Mouse (Mus musculus) megakaryocyte, adult 5-6 weeks (primary cell): Measurements from ENCODE around the gene Ehmt2. TPM values are rescaled to one million over a fixed set of nuclear protein-coding genes. Genes with fewer than 3 reads are reported as not detected.
"Not testable (repeated sequence)": the region's sequence is repeated elsewhere in the genome, so short reads cannot be mapped to it uniquely, and the experiment has no call there.

Experiments used
- ATAC-seq: 2 replicates; pipeline ENCODE4 v1.8.0; 2016; ENCODE audit warnings: mild to moderate bottlenecking, inconsistent platforms; ENCODE audit not compliant: poor library complexity, severe bottlenecking
- total RNA-seq, 2 experiments: library from RNA; stranded (forward) in 1 of 2; stranded (reverse) in 1 of 2; fragments of 153-499, 151-499 nt in 1 of 2; fragments of 221-1000, 200-1000 nt in 1 of 2; gene quantifications; 2 replicates each; pipeline versions ENCODE4 v1.2.3 to v1.2.4; 2015 to 2017

Ehmt2 gene
- total RNA-seq, 2 experiments from 2014 or later: 66.5 to 75.7 TPM

DNA sequence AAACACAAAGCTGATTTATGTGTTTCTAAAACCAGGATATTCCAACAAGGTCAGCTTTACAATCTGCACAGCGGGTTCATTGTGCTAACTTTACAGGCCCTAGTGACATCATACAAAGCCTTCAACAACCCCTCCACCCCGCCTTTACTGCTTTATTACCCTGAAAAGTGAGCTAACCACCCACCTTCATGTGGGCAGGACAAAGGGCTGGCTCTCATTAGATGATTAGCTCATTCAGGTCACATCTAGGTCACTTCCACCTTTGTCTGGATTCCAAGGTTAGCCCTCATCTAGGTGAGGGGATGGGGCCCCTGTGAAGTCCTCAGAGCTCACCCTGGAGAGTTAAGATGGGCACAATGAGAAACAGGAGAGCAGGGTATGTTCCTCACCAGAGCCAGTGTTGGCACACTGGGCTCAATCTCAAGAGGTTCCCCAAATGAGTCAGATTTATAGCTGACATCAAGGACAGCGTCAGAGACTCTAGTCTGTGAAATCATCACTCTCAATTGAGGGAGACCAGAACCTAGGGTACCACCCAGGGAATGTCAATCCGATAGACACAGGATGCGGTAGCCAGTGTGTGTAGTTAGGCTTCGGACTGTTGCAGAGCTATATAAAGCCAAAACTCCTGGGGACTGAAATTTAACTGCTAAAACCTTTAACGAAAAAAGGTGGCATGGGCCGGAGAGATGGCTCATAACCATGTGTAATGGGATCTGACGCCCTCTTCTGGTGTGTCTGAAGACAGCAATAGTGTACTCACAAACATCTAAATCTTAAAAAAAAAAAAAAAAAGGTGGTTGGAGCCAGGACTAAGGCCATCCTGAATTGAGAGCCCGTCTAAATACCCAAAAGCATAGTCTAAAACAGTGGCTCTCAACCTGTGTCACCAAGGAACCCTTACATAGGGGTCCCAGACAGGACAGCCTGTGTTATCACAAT, 52.5 kb downstream of the Ehmt2 start:
- ATAC-seq: no peak

DNA sequence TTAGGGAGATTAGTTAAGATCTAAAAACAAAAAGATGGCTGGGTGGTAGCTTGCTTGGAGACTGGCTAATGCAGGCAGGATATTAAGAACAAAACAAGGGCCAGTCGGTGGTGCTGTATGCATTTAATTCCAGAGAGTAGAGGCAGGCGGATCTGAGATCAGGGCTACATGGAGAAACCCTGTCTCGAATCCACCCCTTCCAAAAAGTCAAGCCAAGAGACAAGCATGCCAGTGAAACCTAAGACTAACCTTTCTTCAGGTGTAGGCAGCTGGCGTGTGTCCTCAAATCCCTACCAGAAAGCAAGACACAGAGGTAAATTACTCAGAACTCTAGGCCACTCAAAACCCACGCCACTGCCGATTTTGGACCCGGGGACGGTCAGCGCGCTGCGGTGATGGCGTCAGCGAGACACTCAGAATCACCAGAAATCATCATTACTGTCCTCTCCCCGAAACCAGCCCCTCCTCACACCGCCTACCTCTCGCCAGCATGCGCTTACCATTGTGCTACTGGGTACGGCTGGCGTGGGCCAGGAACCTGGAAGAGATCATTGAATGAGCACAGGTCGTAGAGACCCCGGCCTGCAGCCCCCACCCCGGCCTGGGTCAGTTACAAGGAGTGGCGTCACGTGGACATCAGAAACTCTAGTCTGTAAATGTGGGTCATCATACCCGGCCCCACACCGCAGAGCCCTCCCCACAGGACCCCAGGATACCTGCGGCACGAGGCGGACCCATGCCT, 53.5 kb downstream of the Ehmt2 start:
- peak; percentile 7; the same call in 1 of the 2 replicates for ATAC-seq

DNA sequence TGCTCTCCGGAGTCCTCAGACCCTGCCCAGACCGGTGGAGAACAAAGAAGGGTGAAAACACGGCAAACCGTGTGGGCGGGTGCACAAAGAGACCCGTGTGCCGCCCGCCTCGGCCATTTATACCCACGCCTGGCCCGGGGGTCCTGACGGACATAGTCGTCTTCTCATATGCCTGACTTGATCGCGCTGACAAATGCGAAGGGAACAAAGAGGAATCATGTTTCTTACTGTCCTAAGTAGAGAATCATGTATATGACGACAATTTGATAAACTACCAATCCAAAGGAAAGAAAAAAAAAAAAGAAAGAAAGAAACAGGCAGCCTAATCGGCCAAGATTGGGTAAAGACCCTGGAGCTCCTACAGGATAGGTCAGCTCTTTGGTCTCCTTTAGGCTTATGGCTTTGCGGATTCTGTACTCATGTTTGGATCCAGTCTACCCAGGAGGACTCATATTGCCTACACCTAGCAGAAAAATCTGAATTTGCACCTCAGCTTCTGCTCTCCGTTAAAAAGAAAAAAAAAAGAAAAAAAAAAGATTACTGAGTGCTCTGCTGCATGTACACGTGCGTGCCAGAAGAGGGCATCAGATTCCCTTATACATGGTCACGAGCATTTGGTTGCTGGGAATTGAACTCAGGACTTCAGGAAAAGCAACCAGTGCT, 54.2 kb downstream of the Ehmt2 start:
- peak; percentile 89 for ATAC-seq

DNA sequence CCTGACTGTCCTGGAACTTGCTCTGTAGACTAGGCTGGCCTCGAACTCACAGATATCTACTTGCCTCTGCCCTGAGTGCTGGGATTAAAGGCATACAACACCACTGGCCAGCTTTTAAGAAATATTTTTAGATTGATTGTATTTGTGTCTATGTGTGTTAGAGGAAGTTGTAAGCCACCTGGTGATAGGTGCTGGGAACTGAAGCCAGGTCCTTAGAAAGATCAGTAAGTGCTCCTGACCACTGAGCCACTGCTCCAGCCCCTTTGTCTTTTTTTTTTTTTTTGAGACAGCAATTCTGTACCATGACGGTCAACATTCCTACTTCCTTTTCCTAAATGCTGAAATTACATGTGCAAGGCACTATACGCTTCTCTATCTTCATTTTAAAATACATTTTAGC, 55.0 kb downstream of the Ehmt2 start:
- ATAC-seq: no peak

DNA sequence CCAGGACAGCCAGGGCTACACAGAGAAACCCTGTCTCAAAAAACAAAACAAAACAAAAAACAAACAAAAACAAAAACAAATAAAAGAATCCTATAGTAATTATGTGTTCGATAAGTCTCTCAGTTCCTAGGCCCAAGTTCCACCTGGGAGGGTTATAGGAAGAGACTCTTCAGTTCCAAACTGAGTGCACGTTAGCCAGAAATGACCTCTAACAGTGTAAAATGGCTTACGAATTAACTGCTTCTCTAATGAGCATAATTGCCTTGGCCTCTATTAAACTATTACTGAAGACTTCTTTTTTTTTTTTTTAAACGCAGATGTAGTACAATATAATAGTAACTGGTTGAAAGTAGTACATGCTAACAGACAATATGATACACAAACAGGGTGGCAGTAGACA, 55.6 kb downstream of the Ehmt2 start:
- no peak for ATAC-seq

DNA sequence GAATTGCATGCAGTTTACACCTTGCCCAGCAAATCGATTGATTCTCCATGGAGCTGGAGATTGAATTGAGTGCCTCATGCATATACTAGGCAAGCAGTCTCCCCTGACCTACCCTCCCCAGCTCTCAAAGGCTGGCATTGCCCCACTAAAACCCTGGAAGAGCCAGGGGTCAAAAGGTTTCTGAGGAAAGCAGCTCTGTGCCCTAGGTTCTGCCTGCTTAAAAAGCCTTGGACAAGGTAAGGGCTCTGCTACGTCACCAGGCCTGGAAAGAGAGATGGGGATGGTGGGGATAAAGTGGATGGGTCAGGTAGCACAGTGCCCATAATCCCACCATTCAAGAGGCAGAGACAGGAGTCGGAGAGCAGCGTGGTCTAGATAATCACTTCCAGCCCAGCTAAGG, 56.6 kb downstream of the Ehmt2 start:
- no peak for ATAC-seq

DNA sequence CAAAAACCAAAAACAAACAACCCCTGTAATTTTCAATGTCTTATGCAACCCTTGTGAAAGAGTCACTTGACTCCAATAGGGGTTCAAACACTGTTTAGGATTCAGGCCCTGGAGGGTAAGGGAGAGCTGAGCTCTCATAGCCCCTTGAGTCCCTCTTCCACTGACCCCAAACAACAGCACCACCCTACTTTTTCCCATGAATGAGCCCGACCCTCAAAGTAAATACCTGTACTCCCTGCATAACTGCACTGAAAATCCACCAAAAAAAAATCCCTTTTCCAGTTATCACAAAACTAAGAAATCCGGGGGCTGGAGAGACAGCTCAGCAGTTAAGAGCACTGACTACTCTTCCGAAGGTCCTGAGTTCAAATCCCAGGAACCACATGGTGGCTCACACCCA, 57.6 kb downstream of the Ehmt2 start:
- no peak for ATAC-seq

DNA sequence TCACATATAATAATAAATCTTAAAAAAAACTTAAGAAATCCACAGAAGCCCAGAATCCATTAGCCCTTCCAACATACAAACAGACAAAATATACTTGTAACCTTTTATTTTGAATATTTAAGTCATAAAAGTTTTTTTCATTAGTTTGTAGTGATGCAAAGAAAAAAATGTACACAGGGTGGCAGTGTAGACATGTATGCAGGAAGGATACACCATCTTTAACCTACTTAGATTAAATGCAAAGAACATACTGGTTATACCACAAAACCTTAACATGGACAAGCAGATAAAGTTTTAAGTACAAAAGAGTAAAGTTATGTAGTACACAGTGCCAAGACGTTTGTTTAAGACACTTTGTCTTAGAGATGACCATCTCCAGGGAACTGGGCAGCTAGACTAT, 58.1 kb downstream of the Ehmt2 start:
- no peak for ATAC-seq

DNA sequence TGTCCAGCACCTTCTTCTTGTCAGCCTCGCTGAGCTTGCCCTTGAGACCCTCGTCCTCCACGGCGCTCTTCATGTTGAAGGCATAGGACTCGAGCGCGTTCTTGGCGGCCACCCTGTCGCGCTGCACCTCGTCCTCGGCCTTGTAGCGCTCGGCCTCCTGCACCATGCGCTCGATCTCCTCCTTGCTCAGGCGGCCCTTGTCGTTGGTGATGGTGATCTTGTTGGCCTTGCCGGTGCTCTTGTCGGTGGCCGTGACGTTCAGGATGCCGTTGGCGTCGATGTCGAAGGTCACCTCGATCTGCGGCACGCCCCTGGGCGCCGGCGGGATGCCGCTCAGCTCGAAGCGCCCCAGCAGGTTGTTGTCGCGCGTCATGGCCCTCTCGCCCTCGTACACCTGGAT, 59.0 kb downstream of the Ehmt2 start:
- not testable (repeated sequence) for ATAC-seq

DNA sequence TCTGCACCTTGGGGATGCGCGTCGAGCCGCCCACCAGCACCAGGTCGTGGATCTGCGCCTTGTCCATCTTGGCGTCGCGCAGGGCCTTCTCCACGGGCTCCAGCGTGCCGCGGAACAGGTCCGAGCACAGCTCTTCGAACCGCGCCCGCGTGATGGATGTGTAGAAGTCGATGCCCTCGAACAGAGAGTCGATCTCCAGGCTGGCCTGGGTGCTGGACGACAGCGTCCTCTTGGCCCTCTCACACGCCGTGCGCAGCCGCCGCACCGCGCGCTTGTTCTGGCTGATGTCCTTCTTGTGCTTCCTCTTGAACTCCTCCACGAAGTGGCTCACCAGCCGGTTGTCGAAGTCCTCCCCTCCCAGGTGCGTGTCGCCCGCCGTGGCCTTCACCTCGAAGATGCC, 59.7 kb downstream of the Ehmt2 start:
- not testable (repeated sequence) for ATAC-seq

DNA sequence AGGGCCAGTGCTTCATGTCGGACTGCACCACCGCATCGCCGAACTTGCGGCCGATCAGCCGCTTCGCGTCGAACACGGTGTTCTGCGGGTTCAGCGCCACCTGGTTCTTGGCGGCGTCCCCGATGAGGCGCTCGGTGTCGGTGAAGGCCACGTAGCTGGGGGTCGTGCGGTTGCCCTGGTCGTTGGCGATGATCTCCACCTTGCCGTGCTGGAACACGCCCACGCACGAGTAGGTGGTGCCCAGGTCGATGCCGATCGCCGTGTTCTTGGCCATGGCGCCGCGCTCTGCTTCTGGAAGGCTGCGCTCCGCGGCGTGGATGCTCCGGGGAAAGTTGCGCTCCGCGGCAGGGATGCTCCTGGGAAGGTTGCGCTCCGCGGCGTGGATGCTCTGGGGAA, 60.5 kb downstream of the Ehmt2 start:
- not testable (repeated sequence) for ATAC-seq

DNA sequence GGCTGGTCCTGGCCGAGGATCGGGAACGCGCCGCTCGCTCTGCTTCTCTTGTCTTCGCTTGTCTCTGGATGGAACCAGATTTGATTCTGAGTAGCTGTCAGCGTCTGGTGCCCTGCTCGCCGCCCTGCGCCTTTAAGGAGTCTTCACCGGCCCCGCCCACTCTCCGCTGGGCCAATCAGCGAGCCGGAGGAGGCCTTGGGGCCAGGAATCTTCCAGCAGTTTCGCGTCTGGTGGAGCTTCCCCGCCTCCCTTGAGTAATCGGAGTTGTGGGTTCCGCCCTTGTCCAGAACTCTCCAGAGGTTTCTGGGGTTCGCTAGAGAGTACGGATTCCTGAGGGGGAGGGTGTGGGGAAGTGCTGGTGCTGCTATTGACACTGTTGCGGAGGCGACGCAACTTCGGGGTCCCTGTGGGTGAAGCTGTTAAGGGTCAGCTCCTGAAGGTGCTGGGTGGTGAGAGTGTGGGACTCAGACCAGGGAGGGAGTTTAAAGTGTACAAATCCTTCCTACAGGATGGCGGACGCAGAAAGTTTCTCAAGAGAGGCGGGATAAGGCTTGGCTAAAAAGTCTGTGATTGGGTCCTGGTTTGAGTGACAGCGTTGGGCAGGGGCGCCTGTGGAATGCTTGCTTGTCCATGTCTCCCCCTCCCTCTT, 61.0 kb downstream of the Ehmt2 start, which contains the start of gene Hspa1b:
Hspa1b (minus strand) TSS at position 109 of the 649 bp plus-strand sequence.
- ATAC-seq: peak; percentile 94

DNA sequence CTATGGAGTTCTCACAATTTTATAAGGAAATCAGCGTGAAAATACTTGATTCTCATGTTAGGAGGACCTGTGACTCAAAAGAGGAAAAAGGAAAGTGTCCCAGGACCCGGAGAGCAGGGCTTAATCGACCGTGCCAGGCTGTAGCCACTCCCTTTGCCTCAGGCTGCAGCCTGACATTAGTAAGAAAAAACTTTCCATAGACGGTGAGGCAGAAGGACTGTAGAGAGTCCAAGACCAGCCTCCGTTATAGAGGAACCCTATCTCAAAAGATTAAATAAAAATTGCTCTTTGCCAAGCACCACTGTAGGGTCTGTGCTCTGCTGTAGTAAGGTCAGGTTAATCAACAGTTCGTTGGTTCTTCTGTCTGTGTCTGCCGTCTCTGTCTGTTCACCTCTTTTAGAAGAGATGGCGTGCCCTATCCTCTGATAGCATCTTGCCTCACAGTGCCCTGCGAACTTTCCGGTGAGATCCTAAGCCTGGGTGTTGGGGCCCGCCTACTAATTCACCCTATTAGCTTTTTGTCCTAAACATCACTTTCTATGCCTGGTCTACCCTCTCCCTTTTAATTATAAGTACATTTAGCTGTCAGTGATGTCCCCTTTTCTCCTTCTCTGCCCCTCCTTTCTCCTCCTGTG, 61.7 kb downstream of the Ehmt2 start:
- ATAC-seq: no peak

DNA sequence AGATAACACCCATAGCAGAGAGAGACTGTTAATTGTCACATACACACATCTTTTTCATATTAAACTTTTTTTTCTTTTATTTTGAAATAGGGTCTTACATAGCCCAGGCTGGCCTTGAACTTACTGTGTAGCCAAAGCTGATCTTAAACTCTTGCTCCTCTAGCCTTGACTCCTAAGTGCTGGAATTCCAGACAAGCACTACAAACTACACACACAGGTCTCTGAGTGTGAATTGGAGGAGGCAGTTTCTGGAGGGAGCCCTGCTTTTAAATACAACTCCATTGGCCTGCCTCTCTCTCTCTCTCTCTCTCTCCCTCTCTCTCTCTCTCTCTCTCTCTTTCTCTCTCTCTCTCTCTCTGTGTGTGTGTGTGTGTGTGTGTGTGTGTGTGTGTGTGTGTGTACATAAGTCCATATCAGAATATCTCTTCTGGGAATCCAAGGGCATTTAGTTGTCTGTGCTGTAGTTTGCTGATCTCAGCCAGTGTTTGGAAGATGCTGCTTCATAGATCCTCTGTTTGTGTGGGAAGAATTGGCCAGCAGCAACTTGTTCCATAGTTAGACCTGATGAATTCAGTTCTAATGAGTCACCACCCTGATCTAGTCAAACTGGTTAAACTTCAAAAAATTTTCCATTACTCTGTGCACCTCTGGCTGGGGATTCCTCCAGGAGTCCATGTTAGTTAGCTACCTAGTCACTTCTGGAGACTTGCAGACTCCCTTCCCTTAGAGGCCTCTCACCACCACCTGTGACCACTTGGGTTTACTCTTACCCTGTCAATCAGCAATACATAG, 62.6 kb downstream of the Ehmt2 start:
- no peak for ATAC-seq

DNA sequence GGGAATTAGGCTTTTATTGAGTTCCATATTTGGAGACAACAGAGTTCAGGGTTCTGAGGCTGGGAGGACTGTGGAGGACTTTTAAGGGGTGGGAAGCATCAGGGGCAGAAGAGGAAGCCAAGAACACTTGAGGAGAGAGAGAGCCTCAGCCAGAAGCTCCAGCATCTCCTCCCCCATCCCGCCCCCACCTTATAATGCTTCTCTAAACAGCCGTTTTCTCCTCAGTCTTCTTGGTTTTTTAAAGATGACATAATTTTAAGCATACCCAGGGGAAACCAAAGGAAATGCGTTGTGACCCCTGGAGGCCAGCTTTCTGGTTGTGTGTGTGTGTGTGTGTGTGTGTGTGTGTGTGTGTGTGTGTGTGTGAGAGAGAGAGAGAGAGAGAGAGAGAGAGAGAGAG, 63.9 kb downstream of the Ehmt2 start:
- no peak for ATAC-seq

DNA sequence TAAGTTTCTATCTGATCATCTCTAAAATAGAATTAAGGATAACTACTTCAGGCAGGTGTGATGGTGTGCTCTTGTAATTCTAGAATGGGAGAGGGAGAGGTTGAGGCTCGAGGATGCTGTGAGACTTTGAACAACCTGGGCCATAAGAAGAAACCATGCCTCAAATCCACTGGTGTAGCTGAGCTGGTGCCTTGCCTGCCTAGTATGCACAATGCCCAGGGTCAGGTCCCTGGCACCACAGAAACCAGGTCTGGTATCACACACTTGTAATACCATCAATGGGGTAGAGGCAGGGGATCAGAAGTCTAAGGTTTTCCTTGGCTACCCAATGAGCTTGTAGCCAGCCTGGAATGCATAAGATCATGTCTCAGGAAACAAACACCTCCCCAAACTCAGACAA, 64.6 kb downstream of the Ehmt2 start:
- no peak for ATAC-seq
